Mouse (Mus musculus) heart, embryonic 13.5 days (tissue): ENCODE measurements around the gene Strap. TPM values are rescaled to one million over a fixed set of nuclear protein-coding genes. Genes with fewer than 3 reads are reported as not detected.

Source experiments
- ATAC-seq: fragments of 200-750 bp; cut with Nextera tagmentation; 2 replicates; pipeline ENCODE4 v1.8.0; 2017; ENCODE audit warnings: moderate TSS enrichment; ENCODE audit not compliant: insufficient number of reproducible peaks, low FRiP score, low TSS enrichment; ENCODE audit errors: extremely low read depth
- H3K27ac ChIP-seq: fragments of 300-500 bp; sonication (generic); replicated peaks from 2 replicates; pipeline ENCODE4 v1.5.1; 2015; ENCODE audit warnings: moderate library complexity, mild to moderate bottlenecking, inconsistent platforms
- H3K27me3 ChIP-seq: fragments of 300-500 bp; sonication (generic); replicated peaks from 2 replicates; pipeline ENCODE4 v1.6.1; 2015; ENCODE audit warnings: mild to moderate bottlenecking, inconsistent platforms
- H3K36me3 ChIP-seq: fragments of 300-500 bp; sonication (generic); 2 replicates; pipeline ENCODE4 v1.6.1; 2015; ENCODE audit warnings: mild to moderate bottlenecking, inconsistent platforms
- H3K4me1 ChIP-seq: fragments of 300-500 bp; sonication (generic); 2 replicates; pipeline ENCODE4 v1.6.1; 2015; ENCODE audit warnings: inconsistent platforms
- H3K4me2 ChIP-seq: fragments of 300-500 bp; sonication (generic); 2 replicates; pipeline ENCODE4 v1.6.1; 2015; ENCODE audit warnings: inconsistent platforms, mild to moderate bottlenecking, moderate library complexity
- H3K4me3 ChIP-seq: fragments of 300-500 bp; sonication (generic); 2 replicates; pipeline ENCODE4 v1.5.1; 2015; ENCODE audit warnings: moderate library complexity, mild to moderate bottlenecking, inconsistent platforms
- H3K9ac ChIP-seq: fragments of 300-500 bp; sonication (generic); 2 replicates; pipeline ENCODE4 v1.6.1; 2015; ENCODE audit warnings: inconsistent platforms, mild to moderate bottlenecking, moderate library complexity
- H3K9me3 ChIP-seq: fragments of 300-500 bp; sonication (generic); 2 replicates; pipeline ENCODE4 v1.6.1; 2016; ENCODE audit warnings: inconsistent platforms
- WGBS: fragments of 180-500 bp; shearing (Covaris S2); methylation state at CpG from one replicate; pipeline ENCODE4 v1.1.7; 2015; ENCODE audit warnings: mixed read lengths; 5-methylcytosine and 5-hydroxymethylcytosine counted together
- polyA plus RNA-seq: library from polyadenylated mRNA; unstranded; fragments of >200 nt; fragmentation: Nextera tagmentation; extraction: Ambion mirVana; gene quantifications from 2 replicates; pipeline ENCODE4 v1.2.1, GENCODE M21; 2015

Strap gene
- polyA plus RNA-seq, 1 experiment from 2014 or later, result 114 TPM

GRCm38 (mm10) chr6:137734460-137734845 is 425 bp upstream of the Strap start:
- H3K4me1 ChIP-seq, result peaks cover 19% of the 10 kb centered on the region
- no peaks in the 10 kb centered on the region for H3K9me3 ChIP-seq
- peak overlapping the region; percentile 95 for H3K4me2 ChIP-seq
- peak overlapping the region; percentile 80 for H3K27ac ChIP-seq
- peaks cover 25% of the 10 kb centered on the region for H3K36me3 ChIP-seq
- H3K9ac ChIP-seq, result peak overlapping the region; percentile 95
- peaks cover 11% of the 10 kb centered on the region; the same call in 1 of the 2 replicates for H3K27me3 ChIP-seq
- WGBS, result 3% methylated on average over 7 of the region's 7 CpGs
- peak overlapping the region; percentile 92 for H3K4me3 ChIP-seq
- ATAC-seq, result 0 out of 2 replicates have a peak, but pooled peaks have one; percentile 1

- H3K27ac ChIP-seq, result peak overlapping the region; percentile 80
- ATAC-seq, result no peak
- peak overlapping the region; percentile 92 for H3K4me3 ChIP-seq
- H3K4me2 ChIP-seq, result peak overlapping the region; percentile 95
- H3K9me3 ChIP-seq, result no peaks in the 10 kb centered on the region
- H3K9ac ChIP-seq, result peak overlapping the region; percentile 95
- peaks cover 11% of the 10 kb centered on the region; the same call in 1 of the 2 replicates for H3K27me3 ChIP-seq
- WGBS, result 6% methylated on average over 17 of the region's 17 CpGs
- H3K4me1 ChIP-seq, result peaks cover 19% of the 10 kb centered on the region
- H3K36me3 ChIP-seq, result peaks cover 38% of the 10 kb centered on the region
Measured at GRCm38 (mm10) chr6:137735671-137736238, 877 bp downstream of the Strap start.

- ATAC-seq, result no peak
- Histone ChIP-seq H3K4me1 (peaks cover 10% of the 10 kb centered on the region), H3K9ac (no peak overlapping the region), H3K4me2 (no peak overlapping the region), H3K27ac (no peak overlapping the region), H3K36me3 (peaks cover 88% of the 10 kb centered on the region), H3K9me3 (no peaks in the 10 kb centered on the region), H3K27me3 (no peaks in the 10 kb centered on the region), H3K4me3 (no peak overlapping the region)
- 91% methylated on average over 2 of the region's 2 CpGs for WGBS
Measured at GRCm38 (mm10) chr6:137740972-137741371, 6.1 kb downstream of the Strap start.

- Histone ChIP-seq H3K27me3 (no peaks in the 10 kb centered on the region), H3K9me3 (no peaks in the 10 kb centered on the region), H3K4me3 (no peak overlapping the region), H3K36me3 (peaks cover 94% of the 10 kb centered on the region), H3K9ac (no peak overlapping the region), H3K4me2 (no peak overlapping the region), H3K27ac (no peak overlapping the region), H3K4me1 (no peaks in the 10 kb centered on the region)
- ATAC-seq, result no peak
- 86% methylated on average over 4 of the region's 4 CpGs for WGBS
Measured at GRCm38 (mm10) chr6:137744700-137745099, 9.8 kb downstream of the Strap start.

- 71% methylated on average over 5 of the region's 5 CpGs for WGBS
- peaks cover 88% of the 10 kb centered on the region for H3K36me3 ChIP-seq
Measured at GRCm38 (mm10) chr6:137747174-137747928, 12.5 kb downstream of the Strap start.

GRCm38 (mm10) chr6:137751551-137752274 is 16.8 kb downstream of the Strap start:
- H3K36me3 ChIP-seq, result peaks cover 55% of the 10 kb centered on the region
- H3K9ac ChIP-seq, result no peak overlapping the region
- peaks cover 10% of the 10 kb centered on the region for H3K4me1 ChIP-seq
- no peak for ATAC-seq
- H3K27me3 ChIP-seq, result no peaks in the 10 kb centered on the region
- no peak overlapping the region for H3K4me2 ChIP-seq
- 89% methylated on average over 10 of the region's 10 CpGs for WGBS
- no peak overlapping the region for H3K27ac ChIP-seq
- H3K9me3 ChIP-seq, result no peaks in the 10 kb centered on the region
- H3K4me3 ChIP-seq, result no peak overlapping the region

More at GRCm38 (mm10) chr6:137747174-137747928, 12.5 kb downstream of the Strap start:
- H3K4me2 ChIP-seq, result no peak overlapping the region
- H3K27ac ChIP-seq, result no peak overlapping the region
- H3K4me1 ChIP-seq, result no peaks in the 10 kb centered on the region
- H3K27me3 ChIP-seq, result no peaks in the 10 kb centered on the region
- H3K4me3 ChIP-seq, result no peak overlapping the region
- no peaks in the 10 kb centered on the region for H3K9me3 ChIP-seq
- no peak for ATAC-seq
- no peak overlapping the region for H3K9ac ChIP-seq

GRCm38 (mm10) chr6:137752275-137752655 is 17.4 kb downstream of the Strap start:
- H3K27ac ChIP-seq, result no peak overlapping the region
- no peak for ATAC-seq
- H3K4me2 ChIP-seq, result no peak overlapping the region
- 71% methylated on average over 4 of the region's 4 CpGs for WGBS
- peaks cover 10% of the 10 kb centered on the region for H3K4me1 ChIP-seq
- H3K36me3 ChIP-seq, result peaks cover 49% of the 10 kb centered on the region
- H3K9ac ChIP-seq, result no peak overlapping the region
- no peak overlapping the region for H3K4me3 ChIP-seq
- no peaks in the 10 kb centered on the region for H3K9me3 ChIP-seq
- H3K27me3 ChIP-seq, result no peaks in the 10 kb centered on the region

- Histone ChIP-seq H3K9ac (peak within 1 kb of the TSS; percentile 88), H3K4me2 (peak within 1 kb of the TSS; percentile 78), H3K9me3 (no peaks in the 10 kb centered on the region), H3K27ac (peak within 1 kb of the TSS; percentile 69), H3K36me3 (peaks cover 31% of the 10 kb centered on the region), H3K4me3 (peak within 1 kb of the TSS; percentile 87), H3K4me1 (peaks cover 17% of the 10 kb centered on the region), H3K27me3 (no peaks in the 10 kb centered on the region)
- ATAC-seq, result peak; percentile 73
- WGBS, result 12% methylated on average over 26 of the region's 26 CpGs
Measured at GRCm38 (mm10) chr6:137754056-137754856, 19.4 kb downstream of the Strap start, which contains the start of gene Dera. Gene Dera (plus strand): TSS chr6:137754546.

- peak overlapping the region; percentile 69 for H3K27ac ChIP-seq
- WGBS, result 5% methylated on average over 8 of the region's 8 CpGs
Measured at GRCm38 (mm10) chr6:137754857-137755232, 20.0 kb downstream of the Strap start.

GRCm38 (mm10) chr6:137756310-137756709 is 21.4 kb downstream of the Strap start:
- Histone ChIP-seq H3K9me3 (no peaks in the 10 kb centered on the region), H3K36me3 (peaks cover 15% of the 10 kb centered on the region), H3K27ac (no peak overlapping the region), H3K9ac (no peak overlapping the region), H3K4me2 (no peak overlapping the region), H3K4me3 (no peak overlapping the region), H3K27me3 (no peaks in the 10 kb centered on the region), H3K4me1 (peaks cover 25% of the 10 kb centered on the region)
- ATAC-seq, result no peak
- WGBS, result 65% methylated on average over 5 of the region's 5 CpGs

More at GRCm38 (mm10) chr6:137754857-137755232, 20.0 kb downstream of the Strap start:
- ATAC-seq, result no peak
- Histone ChIP-seq H3K36me3 (peaks cover 25% of the 10 kb centered on the region), H3K4me3 (peak overlapping the region; percentile 87), H3K4me2 (peak overlapping the region; percentile 78), H3K9me3 (no peaks in the 10 kb centered on the region), H3K27me3 (no peaks in the 10 kb centered on the region), H3K4me1 (peaks cover 23% of the 10 kb centered on the region), H3K9ac (peak overlapping the region; percentile 88)
